Mouse (Mus musculus): ENCODE data around the gene Pde11a. TPM values are rescaled to one million over a fixed set of nuclear protein-coding genes. Genes with fewer than 3 reads are reported as not detected.
A peak's percentile ranks its signal among the peaks of the same experiment; 100 is the strongest.

Gene Pde11a
- total and polyA plus RNA-seq, 3 experiments: 0.04 to 2.3 (median 0.38) TPM

GRCm38 (mm10) chr2:75991581-75992205 is 346.9 kb downstream of the Pde11a start:
- Histone ChIP-seq H3K9me3 (replicated peaks) (no peaks in the 10 kb centered on the region), H3K4me1 (ENCODE audit: insufficient read depth, low read depth, low read length) (peaks cover 3% of the 10 kb centered on the region; the same call in 1 of the 2 replicates), H3K36me3 (replicated peaks) (no peaks in the 10 kb centered on the region), H3K4me3 (ENCODE audit: low read depth, low read length) (no peak overlapping the region), H3K27me3 (ENCODE audit: insufficient read depth, low read length) (0 out of 2 replicates have a peak, but pooled peaks cover 2% of the 10 kb centered on the region)
- TF ChIP-seq GATA2 (IDR thresholded peaks at IDR 0.05; ENCODE audit: borderline replicate concordance, low read depth, low read length) (no peak), CTCF (IDR thresholded peaks at IDR 0.05; ENCODE audit: low read depth, low read length) (no peak), TAL1 (conservative IDR thresholded peaks at IDR 0.05; ENCODE audit: low read depth, low read length) (no peak)
- ATAC-seq (ENCODE audit: extremely low read depth, insufficient number of reproducible peaks, low FRiP score, poor library complexity, severe bottlenecking) (no peak), DNase-seq (ENCODE audit: low spot score) (no peak)

GRCm38 (mm10) chr2:75990885-75991539 is 347.6 kb downstream of the Pde11a start:
- ATAC-seq (ENCODE audit: extremely low read depth, insufficient number of reproducible peaks, low FRiP score, poor library complexity, severe bottlenecking) (peak; percentile 28; the same call in 1 of the 2 replicates), DNase-seq (ENCODE audit: low spot score) (peak; percentile 18)
- TF ChIP-seq TAL1 (conservative IDR thresholded peaks at IDR 0.05; ENCODE audit: low read depth, low read length) (no peak), GATA1 (IDR thresholded peaks at IDR 0.05; ENCODE audit: borderline replicate concordance, low read length) (no peak), POLR2AphosphoS5 (IDR thresholded peaks at IDR 0.05; ENCODE audit: insufficient replicate concordance, low read depth, low read length) (no peak), CTCF (IDR thresholded peaks at IDR 0.05; ENCODE audit: low read depth, low read length) (no peak), GATA2 (IDR thresholded peaks at IDR 0.05; ENCODE audit: borderline replicate concordance, low read depth, low read length) (no peak)
- no peaks in the 10 kb centered on the region for H3K36me3 ChIP-seq (replicated peaks)
- no peak overlapping the region for H3K4me3 ChIP-seq (ENCODE audit: low read depth, low read length)
- no peaks in the 10 kb centered on the region for H3K9me3 ChIP-seq (replicated peaks)
- H3K4me1 ChIP-seq (ENCODE audit: insufficient read depth, low read depth, low read length): peaks cover 3% of the 10 kb centered on the region; the same call in 1 of the 2 replicates
- 0 out of 2 replicates have a peak, but pooled peaks cover 2% of the 10 kb centered on the region for H3K27me3 ChIP-seq (ENCODE audit: insufficient read depth, low read length)

GRCm38 (mm10) chr2:75989694-75990093 is 348.9 kb downstream of the Pde11a start:
- TF ChIP-seq TAL1 (conservative IDR thresholded peaks at IDR 0.05; ENCODE audit: low read depth, low read length): no peak
- no peak for TF ChIP-seq POLR2AphosphoS5 (IDR thresholded peaks at IDR 0.05; ENCODE audit: insufficient replicate concordance, low read depth, low read length)
- no peak for TF ChIP-seq GATA2 (IDR thresholded peaks at IDR 0.05; ENCODE audit: borderline replicate concordance, low read depth, low read length)
- TF ChIP-seq CTCF (IDR thresholded peaks at IDR 0.05; ENCODE audit: low read depth, low read length): no peak
- TF ChIP-seq GATA1 (IDR thresholded peaks at IDR 0.05; ENCODE audit: borderline replicate concordance, low read length): no peak
- H3K4me1 ChIP-seq (ENCODE audit: insufficient read depth, low read depth, low read length): peaks cover 3% of the 10 kb centered on the region; the same call in 1 of the 2 replicates
- H3K27me3 ChIP-seq (ENCODE audit: insufficient read depth, low read length): 0 out of 2 replicates have a peak, but pooled peaks cover 2% of the 10 kb centered on the region

DNA sequence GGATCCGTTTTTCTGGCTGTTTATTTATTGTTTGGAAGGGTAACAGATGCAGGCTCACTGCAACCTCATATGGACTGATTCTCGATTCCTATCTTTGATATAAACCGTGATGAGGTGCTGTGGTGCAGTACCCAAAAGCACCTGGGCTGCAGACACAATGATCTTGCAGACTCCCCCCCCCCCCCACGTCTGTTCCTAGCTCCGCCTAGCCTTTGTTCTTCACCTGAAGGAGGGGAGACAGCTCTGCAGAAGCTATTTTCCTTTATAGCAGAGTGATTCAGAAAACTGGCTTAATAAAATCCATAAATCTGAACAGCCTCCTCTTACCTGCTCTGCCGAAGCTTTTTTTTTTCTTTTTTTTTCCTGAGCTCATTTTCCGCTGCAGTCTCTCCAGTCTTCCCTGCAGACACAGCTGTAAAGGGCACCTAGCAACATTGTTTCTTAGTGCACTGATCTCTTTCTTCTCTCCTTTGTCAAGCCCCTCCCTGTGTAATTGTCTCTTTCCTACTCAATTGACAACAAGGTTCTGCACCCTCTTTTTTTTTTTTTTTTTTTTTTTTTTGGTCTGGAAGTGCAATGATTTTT is 349.7 kb downstream of the Pde11a start:
- no peak for TF ChIP-seq POLR2AphosphoS5 (IDR thresholded peaks at IDR 0.05; ENCODE audit: insufficient replicate concordance, low read depth, low read length)
- TF ChIP-seq GATA2 (IDR thresholded peaks at IDR 0.05; ENCODE audit: borderline replicate concordance, low read depth, low read length): no peak
- no peak for TF ChIP-seq CTCF (IDR thresholded peaks at IDR 0.05; ENCODE audit: low read depth, low read length)
- no peak for TF ChIP-seq GATA1 (IDR thresholded peaks at IDR 0.05; ENCODE audit: borderline replicate concordance, low read length)
- TF ChIP-seq TAL1 (conservative IDR thresholded peaks at IDR 0.05; ENCODE audit: low read depth, low read length): no peak

More at GRCm38 (mm10) chr2:75989694-75990093, 348.9 kb downstream of the Pde11a start:
- no peak for DNase-seq (ENCODE audit: low spot score)
- Histone ChIP-seq H3K4me3 (ENCODE audit: low read depth, low read length) (no peak overlapping the region), H3K9me3 (replicated peaks) (no peaks in the 10 kb centered on the region), H3K36me3 (replicated peaks) (no peaks in the 10 kb centered on the region)
- ATAC-seq (ENCODE audit: extremely low read depth, insufficient number of reproducible peaks, low FRiP score, poor library complexity, severe bottlenecking): no peak

DNA sequence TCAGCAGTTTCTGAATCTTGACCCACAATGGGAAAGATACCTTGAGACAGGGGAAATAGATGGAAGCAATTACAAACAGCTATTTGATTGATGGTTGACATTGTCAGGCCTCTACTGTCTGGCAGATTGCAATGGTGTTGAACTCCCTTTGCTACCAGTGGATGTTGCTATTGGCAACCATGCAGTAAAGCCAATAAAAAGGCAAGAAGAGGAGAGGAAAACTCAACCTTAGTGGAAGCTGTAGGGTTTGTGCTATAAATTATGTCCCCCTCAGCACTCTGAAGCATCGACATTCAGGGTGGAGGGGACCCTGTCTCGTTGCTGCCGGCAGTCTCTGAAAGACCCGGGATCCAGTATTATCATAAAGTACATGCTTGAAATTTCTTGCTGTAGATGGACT is 350.2 kb downstream of the Pde11a start:
- H3K4me1 ChIP-seq (ENCODE audit: insufficient read depth, low read depth, low read length): peaks cover 3% of the 10 kb centered on the region; the same call in 1 of the 2 replicates
- no peak for DNase-seq (ENCODE audit: low spot score)

More for the DNA sequence above, 349.7 kb downstream of the Pde11a start:
- H3K27me3 ChIP-seq (ENCODE audit: insufficient read depth, low read length): 0 out of 2 replicates have a peak, but pooled peaks cover 2% of the 10 kb centered on the region
- no peak overlapping the region for H3K4me3 ChIP-seq (ENCODE audit: low read depth, low read length)
- H3K9me3 ChIP-seq (replicated peaks): no peaks in the 10 kb centered on the region
- peaks cover 3% of the 10 kb centered on the region; the same call in 1 of the 2 replicates for H3K4me1 ChIP-seq (ENCODE audit: insufficient read depth, low read depth, low read length)
- no peaks in the 10 kb centered on the region for H3K36me3 ChIP-seq (replicated peaks)
- no peak for DNase-seq (ENCODE audit: low spot score)
- ATAC-seq (ENCODE audit: extremely low read depth, insufficient number of reproducible peaks, low FRiP score, poor library complexity, severe bottlenecking): no peak

DNA sequence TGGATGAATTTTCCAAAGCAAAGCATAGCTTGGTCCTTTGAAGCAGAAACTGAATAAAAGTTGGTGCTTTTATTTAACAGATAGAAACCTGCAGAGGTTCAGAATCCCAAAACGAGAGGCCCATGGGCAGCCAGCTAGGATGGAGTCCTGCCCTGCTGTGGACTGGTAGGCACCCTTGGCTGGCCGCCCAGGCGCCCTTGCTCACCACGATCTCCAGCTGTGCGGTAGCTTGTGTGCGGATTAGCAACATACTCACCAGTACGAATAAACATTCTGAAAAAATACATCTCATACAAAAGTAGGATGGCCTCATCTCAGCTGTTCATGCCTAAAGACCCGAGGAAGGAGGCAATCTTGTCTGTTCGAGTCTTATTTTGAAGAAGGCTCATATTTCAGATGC is 350.8 kb downstream of the Pde11a start:
- H3K9me3 ChIP-seq (replicated peaks): no peaks in the 10 kb centered on the region
- H3K36me3 ChIP-seq (replicated peaks): no peaks in the 10 kb centered on the region
- ATAC-seq (ENCODE audit: extremely low read depth, insufficient number of reproducible peaks, low FRiP score, poor library complexity, severe bottlenecking): no peak
- H3K4me1 ChIP-seq (ENCODE audit: insufficient read depth, low read depth, low read length): peaks cover 3% of the 10 kb centered on the region; the same call in 1 of the 2 replicates
- no peak for TF ChIP-seq GATA2 (IDR thresholded peaks at IDR 0.05; ENCODE audit: borderline replicate concordance, low read depth, low read length)
- no peak for TF ChIP-seq GATA1 (IDR thresholded peaks at IDR 0.05; ENCODE audit: borderline replicate concordance, low read length)
- TF ChIP-seq TAL1 (conservative IDR thresholded peaks at IDR 0.05; ENCODE audit: low read depth, low read length): no peak
- no peak for TF ChIP-seq CTCF (IDR thresholded peaks at IDR 0.05; ENCODE audit: low read depth, low read length)
- no peak for TF ChIP-seq POLR2AphosphoS5 (IDR thresholded peaks at IDR 0.05; ENCODE audit: insufficient replicate concordance, low read depth, low read length)
- DNase-seq (ENCODE audit: low spot score): no peak
- H3K4me3 ChIP-seq (ENCODE audit: low read depth, low read length): no peak overlapping the region
- H3K27me3 ChIP-seq (ENCODE audit: insufficient read depth, low read length): 0 out of 2 replicates have a peak, but pooled peaks cover 2% of the 10 kb centered on the region

More for the DNA sequence above, 350.2 kb downstream of the Pde11a start:
- ATAC-seq (ENCODE audit: extremely low read depth, insufficient number of reproducible peaks, low FRiP score, poor library complexity, severe bottlenecking): no peak
- Histone ChIP-seq H3K36me3 (replicated peaks) (no peaks in the 10 kb centered on the region), H3K4me3 (ENCODE audit: low read depth, low read length) (no peak overlapping the region), H3K9me3 (replicated peaks) (no peaks in the 10 kb centered on the region), H3K27me3 (ENCODE audit: insufficient read depth, low read length) (0 out of 2 replicates have a peak, but pooled peaks cover 2% of the 10 kb centered on the region)
- TF ChIP-seq GATA1 (IDR thresholded peaks at IDR 0.05; ENCODE audit: borderline replicate concordance, low read length): no peak
- TF ChIP-seq GATA2 (IDR thresholded peaks at IDR 0.05; ENCODE audit: borderline replicate concordance, low read depth, low read length): no peak
- TF ChIP-seq POLR2AphosphoS5 (IDR thresholded peaks at IDR 0.05; ENCODE audit: insufficient replicate concordance, low read depth, low read length): no peak
- TF ChIP-seq TAL1 (conservative IDR thresholded peaks at IDR 0.05; ENCODE audit: low read depth, low read length): no peak
- no peak for TF ChIP-seq CTCF (IDR thresholded peaks at IDR 0.05; ENCODE audit: low read depth, low read length)
